8 mouse cellular contexts compared by ENCODE assay signal in genomic region chr8:72160007-72160406, GRCm38 (mm10). TPM values are rescaled to one million over a fixed set of nuclear protein-coding genes. Genes with fewer than 3 reads are reported as not detected.
A peak's percentile ranks its signal among the peaks of the same experiment; 100 is the strongest.
DNase-seq lines count a peak whose midpoint lies in the region; ATAC-seq and TF ChIP-seq lines count a peak whose summit lies in the region.

No protein-coding gene starts in this region.

- TF ChIP-seq CTCF in testis, adult 2 months (IDR thresholded peaks at IDR 0.05; ENCODE audit: control insufficient read depth, insufficient read depth, insufficient replicate concordance, low read depth, low read length): no peak

- WGBS in liver, embryonic 12.5 days (ENCODE audit: insufficient replicate concordance): 27% methylated on average over 3 of the region's 3 CpGs

- peak overlapping the region; percentile 79 for H3K4me2 ChIP-seq in liver, embryonic 12.5 days

- H3K9me3 ChIP-seq in liver, embryonic 12.5 days (replicated peaks): no peaks in the 10 kb centered on the region

- peak overlapping the region; percentile 74 for H3K9ac ChIP-seq in liver, embryonic 12.5 days

- peak overlapping the region; percentile 82; the same call in 1 of the 2 replicates for H3K27ac ChIP-seq in testis, adult 2 months (ENCODE audit: control insufficient read depth, insufficient read depth, low read depth, low read length)
- peak overlapping the region; percentile 92 for H3K27ac ChIP-seq in liver, embryonic 12.5 days

- ATAC-seq in cerebellum, adult (ENCODE audit: insufficient number of reproducible peaks, low FRiP score, low TSS enrichment): no peak
- ATAC-seq in liver, embryonic 12.5 days: no peak
- ATAC-seq in megakaryocyte-erythroid progenitor cell, adult 5-6 weeks (replicated peaks; ENCODE audit: low FRiP score, low TSS enrichment, poor library complexity, severe bottlenecking): no peak

- H3K36me3 ChIP-seq in testis, adult 2 months (ENCODE audit: control insufficient read depth, insufficient read depth, low read length): no peaks in the 10 kb centered on the region
- peaks cover 27% of the 10 kb centered on the region for H3K36me3 ChIP-seq in liver, embryonic 12.5 days

- no peak for TF ChIP-seq POLR2A in testis, adult 2 months (IDR thresholded peaks at IDR 0.05; ENCODE audit: control insufficient read depth, low read depth, low read length)

- peak overlapping the region; percentile 100; the same call in 1 of the 2 replicates for H3K4me3 ChIP-seq in testis, adult 2 months (ENCODE audit: control insufficient read depth, low read depth, low read length)
- H3K4me3 ChIP-seq in liver, embryonic 12.5 days: peak overlapping the region; percentile 95

- H3K4me1 ChIP-seq in testis, adult 2 months (ENCODE audit: control insufficient read depth, insufficient read depth, low read length): peaks cover 12% of the 10 kb centered on the region
- peaks cover 54% of the 10 kb centered on the region for H3K4me1 ChIP-seq in liver, embryonic 12.5 days

- H3K27me3 ChIP-seq in testis, adult 2 months (ENCODE audit: control insufficient read depth, insufficient read depth, low read length): no peaks in the 10 kb centered on the region
- H3K27me3 ChIP-seq in liver, embryonic 12.5 days (replicated peaks): no peaks in the 10 kb centered on the region

- DNase-seq in cerebellum, adult 11 months: peak; percentile 12
- no peak for DNase-seq in testis, postnatal 10 days (ENCODE audit: low spot score)
- peak; percentile 34 for DNase-seq in thymus, postnatal 4 days
- DNase-seq in urinary bladder, postnatal 14 days (ENCODE audit: low spot score): no peak

RNA-seq across cellular contexts. Expression of gene Rab8a, which starts 1.0 kb away (rescaled TPM):
- 33.7 and 44.0 TPM in 2 replicates for polyA plus RNA-seq in testis, adult 2 months (2012; rRNA removed)
- 82.3 and 86.1 TPM in 2 replicates for polyA plus RNA-seq in liver, embryonic 12.5 days (2016; fragmentation: Nextera tagmentation; extraction: Ambion mirVana)
- 23.8 and 49.8 TPM in 2 replicates for total RNA-seq in megakaryocyte-erythroid progenitor cell, adult 5-6 weeks (2014; fragmentation: Nextera tagmentation)
- total RNA-seq in megakaryocyte-erythroid progenitor cell, adult 5-6 weeks (2017): 298 and 374 TPM in 2 replicates

RNA-seq across cellular contexts. Expression of gene Tpm4, which starts 25.2 kb away (rescaled TPM):
- polyA plus RNA-seq in testis, adult 2 months (2012; rRNA removed): 4.6 and 5.5 TPM in 2 replicates
- polyA plus RNA-seq in liver, embryonic 12.5 days (2016; fragmentation: Nextera tagmentation; extraction: Ambion mirVana): 160 and 165 TPM in 2 replicates
- 10.4 and 13.4 TPM in 2 replicates for total RNA-seq in megakaryocyte-erythroid progenitor cell, adult 5-6 weeks (2014; fragmentation: Nextera tagmentation)
- total RNA-seq in megakaryocyte-erythroid progenitor cell, adult 5-6 weeks (2017): 5.9 and 15.5 TPM in 2 replicates

RNA-seq across cellular contexts. Expression of gene Hsh2d, which starts 29.4 kb away (rescaled TPM):
- 0.31 and 0.65 TPM in 2 replicates for polyA plus RNA-seq in testis, adult 2 months (2012; rRNA removed)
- polyA plus RNA-seq in liver, embryonic 12.5 days (2016; fragmentation: Nextera tagmentation; extraction: Ambion mirVana): 0.28 and 0.32 TPM in 2 replicates
- 15.0 and 18.8 TPM in 2 replicates for total RNA-seq in megakaryocyte-erythroid progenitor cell, adult 5-6 weeks (2014; fragmentation: Nextera tagmentation)
- 0.89 and 4.6 TPM in 2 replicates for total RNA-seq in megakaryocyte-erythroid progenitor cell, adult 5-6 weeks (2017)

RNA-seq across cellular contexts. Expression of gene Cib3, which starts 52.6 kb away (rescaled TPM):
- 0.05 and 0.48 TPM in 2 replicates for polyA plus RNA-seq in testis, adult 2 months (2012; rRNA removed)
- not detected in 2 replicates for polyA plus RNA-seq in liver, embryonic 12.5 days (2016; fragmentation: Nextera tagmentation; extraction: Ambion mirVana)
- not detected in 2 replicates for total RNA-seq in megakaryocyte-erythroid progenitor cell, adult 5-6 weeks (2014; fragmentation: Nextera tagmentation)
- total RNA-seq in megakaryocyte-erythroid progenitor cell, adult 5-6 weeks (2017): not detected in 2 replicates

RNA-seq across cellular contexts. Expression of gene Olfr374, which starts 53.2 kb away (rescaled TPM):
- not detected in 2 replicates for polyA plus RNA-seq in testis, adult 2 months (2012; rRNA removed)
- not detected in 2 replicates for polyA plus RNA-seq in liver, embryonic 12.5 days (2016; fragmentation: Nextera tagmentation; extraction: Ambion mirVana)
- total RNA-seq in megakaryocyte-erythroid progenitor cell, adult 5-6 weeks (2014; fragmentation: Nextera tagmentation): not detected in 2 replicates
- not detected in 2 replicates for total RNA-seq in megakaryocyte-erythroid progenitor cell, adult 5-6 weeks (2017)

Comparison
In these comparisons a context has a peak if more than half of its experiments do, and no peak if none do; other contexts are left out.
1. DNase-seq: peak in cerebellum, adult 11 months (single experiment) and thymus, postnatal 4 days (single experiment); none in testis, postnatal 10 days (single experiment) and urinary bladder, postnatal 14 days (single experiment).
2. RNA of gene Tpm4, which starts 25.2 kb away (polyA plus RNA-seq): 160 to 165 TPM in liver, embryonic 12.5 days; 4.6 to 5.5 TPM in testis, adult 2 months; every median in the first group is over 10 times any median in the second.